Mouse (Mus musculus): ENCODE results near the gene Myo1d. TPM values are rescaled to one million over a fixed set of nuclear protein-coding genes. Genes with fewer than 3 reads are reported as not detected.

The Myo1d gene
- total RNA-seq, 2 experiments from 2014 or later: 2.7 to 5.3 TPM

GRCm38 (mm10) chr11:80532966-80533365, 246.9 kb downstream of the Myo1d start:
- DNase-seq: no peak
- no peak overlapping the region for H3K4me3 ChIP-seq
- intact Hi-C loops (cut with DNase I): no loop called here

DNA sequence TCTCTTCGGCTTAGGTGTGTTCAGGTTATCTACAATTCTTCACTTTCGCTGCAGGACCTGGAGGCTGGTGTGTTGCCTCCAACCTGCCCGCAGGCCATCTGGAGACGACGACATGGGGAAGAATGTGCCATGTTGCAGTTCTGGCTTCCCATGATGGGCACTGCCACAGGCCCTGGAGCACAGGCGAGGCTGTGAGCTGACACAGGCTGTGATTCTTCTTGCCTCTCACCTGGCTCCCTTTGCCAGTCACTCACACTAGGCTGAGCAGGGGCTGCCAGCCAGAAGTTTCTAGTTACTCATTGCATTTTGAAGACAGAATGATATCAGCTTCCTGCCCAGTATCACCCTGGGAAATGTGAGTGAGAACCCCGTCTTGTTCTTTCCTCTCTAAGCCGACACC, 250.7 kb downstream of the Myo1d start:
- no peak overlapping the region for H3K4me3 ChIP-seq
- H3K27ac ChIP-seq: no peak overlapping the region
- intact Hi-C loops (cut with DNase I): no loop called here
- no peak for DNase-seq
- TF ChIP-seq CTCF (IDR thresholded peaks at IDR 0.05): no peak

More at GRCm38 (mm10) chr11:80532966-80533365, 246.9 kb downstream of the Myo1d start:
- TF ChIP-seq CTCF (IDR thresholded peaks at IDR 0.05): no peak
- no peak overlapping the region for H3K27ac ChIP-seq

DNA sequence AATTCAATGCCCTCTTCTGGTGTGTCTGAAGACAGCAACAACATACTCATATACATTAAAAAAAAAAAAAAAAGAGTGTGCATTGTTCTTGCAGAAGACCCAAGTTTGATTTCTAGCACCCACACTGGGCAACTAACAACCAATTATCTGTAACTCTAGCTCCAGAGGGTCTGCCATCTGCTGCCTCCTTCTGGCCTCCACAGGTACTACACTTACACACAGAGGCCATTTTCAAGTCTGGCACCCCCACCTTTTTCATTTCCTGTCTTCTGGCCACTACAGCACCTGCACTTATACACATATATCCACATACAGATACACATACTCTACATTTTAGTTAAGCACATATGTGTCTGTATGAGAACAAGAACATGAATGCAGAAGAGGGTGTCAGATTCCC, 252.1 kb downstream of the Myo1d start:
- DNase-seq: no peak
- peak; percentile 36 for TF ChIP-seq CTCF (IDR thresholded peaks at IDR 0.05)
- no peak overlapping the region for H3K27ac ChIP-seq
- H3K4me3 ChIP-seq: no peak overlapping the region
- intact Hi-C loops (cut with DNase I): no loop called here

GRCm38 (mm10) chr11:80524213-80524612, 255.6 kb downstream of the Myo1d start:
- H3K27ac ChIP-seq: no peak overlapping the region
- no peak for DNase-seq
- no peak overlapping the region for H3K4me3 ChIP-seq
- intact Hi-C loops (cut with DNase I): no loop called here
- no peak for TF ChIP-seq CTCF (IDR thresholded peaks at IDR 0.05)

- H3K4me3 ChIP-seq: no peak overlapping the region
- H3K27ac ChIP-seq: no peak overlapping the region
- no peak for DNase-seq
- no peak for TF ChIP-seq CTCF (IDR thresholded peaks at IDR 0.05)
- intact Hi-C loops (cut with DNase I): no loop called here
Measured at GRCm38 (mm10) chr11:80523410-80523809, 256.4 kb downstream of the Myo1d start.

DNA sequence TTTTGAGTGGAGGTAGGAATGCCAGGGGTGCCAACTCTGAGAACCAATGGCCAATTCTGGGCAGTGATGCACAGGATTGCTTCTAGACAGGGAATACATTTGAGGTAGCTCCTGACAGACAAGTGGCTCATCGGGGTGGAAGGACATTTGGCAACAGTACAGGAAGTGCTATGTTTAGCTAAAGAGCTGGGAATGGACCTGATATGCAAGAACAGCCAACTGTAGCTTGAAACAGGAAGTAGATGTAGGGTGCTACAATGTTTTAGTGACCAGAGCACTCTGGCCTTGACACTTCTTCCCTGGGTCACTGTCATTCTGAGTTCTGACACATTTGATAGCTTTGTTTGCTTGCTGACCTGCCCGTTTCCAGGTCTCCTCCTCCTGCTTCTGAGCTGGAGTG, 257.0 kb downstream of the Myo1d start:
- intact Hi-C loops (cut with DNase I): no loop called here
- TF ChIP-seq CTCF (IDR thresholded peaks at IDR 0.05): no peak
- Histone ChIP-seq H3K27ac (no peak overlapping the region), H3K4me3 (no peak overlapping the region)
- no peak for DNase-seq

DNA sequence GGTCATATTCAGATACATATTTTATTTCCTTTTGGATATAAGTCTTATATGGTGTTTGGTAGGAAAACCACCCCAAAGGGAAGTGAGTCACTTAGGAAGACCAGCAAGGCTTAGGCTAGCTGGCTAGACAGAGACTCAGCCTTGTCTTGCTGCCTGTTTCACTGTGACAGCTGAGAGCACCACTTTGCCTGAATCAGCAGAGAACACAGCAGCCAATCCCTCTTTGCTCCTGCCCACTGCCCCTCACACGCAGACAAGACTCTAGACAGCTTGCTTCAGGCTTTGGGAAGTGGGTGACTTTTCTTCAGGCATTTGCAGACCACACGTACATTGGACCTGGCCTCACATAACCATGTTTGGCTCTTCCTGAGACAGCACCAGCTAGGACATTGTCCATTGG, 258.7 kb downstream of the Myo1d start:
- Histone ChIP-seq H3K27ac (no peak overlapping the region), H3K4me3 (no peak overlapping the region)
- DNase-seq: no peak
- no peak for TF ChIP-seq CTCF (IDR thresholded peaks at IDR 0.05)
- intact Hi-C loops (cut with DNase I): no loop called here

DNA sequence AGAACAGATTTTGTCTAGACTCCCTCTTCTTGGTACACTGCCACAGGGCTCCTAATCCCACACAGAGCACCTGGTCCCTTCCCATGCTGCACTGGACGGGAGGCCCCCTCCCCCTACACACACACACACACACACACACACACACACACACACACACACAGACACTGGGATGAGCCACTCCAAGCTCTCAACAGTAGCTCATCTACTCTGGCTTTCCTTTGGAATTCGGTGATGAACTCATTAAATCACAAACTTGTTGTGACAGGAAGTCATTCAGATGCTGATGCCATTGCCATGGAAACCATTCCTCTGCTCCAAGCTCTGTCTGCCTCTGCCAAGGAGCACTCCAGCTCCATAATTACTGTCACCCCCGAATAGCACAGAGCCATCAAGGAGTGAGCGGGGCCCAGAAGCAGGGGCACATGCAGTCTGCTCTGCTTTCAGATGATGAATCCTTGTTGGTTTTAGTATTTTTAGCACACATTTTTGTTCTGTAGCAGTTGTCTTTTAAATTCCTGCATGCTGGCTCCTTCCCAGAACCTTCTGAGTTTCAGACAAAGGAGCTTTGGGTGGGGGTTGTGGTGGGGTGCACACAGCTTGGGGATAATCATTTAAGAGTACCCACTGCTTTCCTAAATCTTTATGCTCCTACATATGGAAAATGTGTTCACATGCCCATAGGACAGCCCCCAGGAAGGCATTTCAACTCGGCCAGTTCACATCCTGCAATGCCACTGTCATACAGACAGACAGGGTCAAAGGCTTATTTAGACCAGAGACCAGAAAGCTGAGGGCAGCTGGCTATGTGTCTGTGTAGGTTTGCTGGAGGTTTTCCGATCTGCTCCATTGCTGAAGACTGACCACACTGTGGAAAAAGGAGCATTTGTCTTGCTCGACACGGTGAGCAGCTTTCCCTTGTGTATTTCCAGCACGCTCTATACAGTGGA, 261.1 kb downstream of the Myo1d start:
- TF ChIP-seq CTCF (IDR thresholded peaks at IDR 0.05): no peak
- H3K4me3 ChIP-seq: no peak overlapping the region
- no peak overlapping the region for H3K27ac ChIP-seq
- no peak for DNase-seq
- intact Hi-C loops (cut with DNase I): no loop called here

DNA sequence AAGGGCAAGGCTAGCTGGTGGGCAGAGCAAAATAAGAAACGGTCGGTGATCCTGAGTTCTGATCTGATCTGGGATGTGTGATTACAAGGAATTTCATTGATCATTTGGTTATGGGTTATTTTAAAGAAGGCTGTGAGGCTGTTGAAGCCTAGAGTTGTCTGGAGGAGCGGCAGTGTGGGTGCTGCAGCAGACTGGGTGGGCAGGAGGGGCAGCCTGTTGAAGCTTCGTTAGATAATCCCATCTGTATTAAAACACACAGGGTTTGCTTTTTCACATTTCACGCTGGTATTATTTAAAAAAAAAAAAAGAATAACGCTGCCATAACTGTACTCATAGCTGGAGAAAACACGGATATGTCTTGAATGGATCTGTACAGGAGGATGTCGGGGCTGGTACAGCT, 263.9 kb downstream of the Myo1d start:
- H3K4me3 ChIP-seq: no peak overlapping the region
- H3K27ac ChIP-seq: no peak overlapping the region
- intact Hi-C loops (cut with DNase I): no loop called here
- DNase-seq: no peak
- TF ChIP-seq CTCF (IDR thresholded peaks at IDR 0.05): no peak

DNA sequence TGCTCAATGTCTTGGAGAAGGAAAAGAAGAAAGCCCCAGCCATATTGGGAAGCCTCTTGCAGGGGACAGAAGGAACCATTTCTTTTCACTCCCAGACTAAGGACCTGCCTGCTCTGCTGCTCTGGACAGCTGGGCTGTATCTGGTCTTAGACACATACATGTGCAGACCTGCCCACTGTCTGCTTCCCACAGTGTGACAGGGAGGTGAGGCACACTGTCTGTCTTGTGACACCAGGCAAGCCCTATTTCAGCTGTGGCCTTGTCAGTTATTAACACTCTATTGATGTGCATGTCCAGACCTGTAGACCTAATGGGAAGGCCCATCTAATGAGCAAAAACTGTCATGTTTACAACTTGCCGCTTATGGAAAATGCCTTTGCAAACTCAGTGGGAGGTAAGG, 264.5 kb downstream of the Myo1d start:
- no peak overlapping the region for H3K27ac ChIP-seq
- intact Hi-C loops (cut with DNase I): no loop called here
- no peak for DNase-seq
- H3K4me3 ChIP-seq: no peak overlapping the region
- TF ChIP-seq CTCF (IDR thresholded peaks at IDR 0.05): no peak

DNA sequence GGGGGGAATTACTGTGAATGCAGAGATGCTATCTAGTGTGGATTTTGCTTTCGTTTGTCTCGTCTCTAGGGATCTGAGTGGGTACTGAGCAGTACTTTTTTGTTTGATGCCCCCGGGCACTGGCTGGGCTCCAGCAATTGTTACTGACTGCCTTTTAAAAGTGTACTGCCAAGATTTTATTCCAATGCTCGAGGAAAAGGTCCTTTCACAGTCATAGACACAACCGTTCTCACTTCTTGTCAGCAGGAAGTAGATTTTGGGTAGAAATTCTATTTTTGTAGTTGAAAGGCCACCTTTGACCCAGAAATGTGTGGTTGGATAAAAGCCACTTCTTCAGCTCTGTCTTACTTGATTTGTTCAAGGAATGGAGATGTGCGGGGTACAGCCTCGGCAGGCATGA, 266.0 kb downstream of the Myo1d start:
- no peak for DNase-seq
- Histone ChIP-seq H3K27ac (no peak overlapping the region), H3K4me3 (no peak overlapping the region)
- TF ChIP-seq CTCF (IDR thresholded peaks at IDR 0.05): no peak
- intact Hi-C loops (cut with DNase I): no loop called here

GRCm38 (mm10) chr11:80512313-80513056, 267.3 kb downstream of the Myo1d start:
- Histone ChIP-seq H3K4me3 (no peak overlapping the region), H3K27ac (no peak overlapping the region)
- intact Hi-C loops (cut with DNase I): no loop called here
- no peak for DNase-seq
- no peak for TF ChIP-seq CTCF (IDR thresholded peaks at IDR 0.05)

GRCm38 (mm10) chr11:80510124-80510523, 269.7 kb downstream of the Myo1d start:
- TF ChIP-seq CTCF (IDR thresholded peaks at IDR 0.05): no peak
- intact Hi-C loops (cut with DNase I): no loop called here
- no peak for DNase-seq
- H3K27ac ChIP-seq: no peak overlapping the region
- H3K4me3 ChIP-seq: no peak overlapping the region
